Mouse (Mus musculus) kidney, postnatal 4 days (tissue): ENCODE measurements around the gene Pou4f2.

Experiments
- DNase-seq, 2 experiments: peaks; one replicate each; pipeline ENCODE4 v3.0.0; 2021; ENCODE audit warnings: mixed read lengths in 2 of 2

Gene Pou4f2

GRCm38 (mm10) chr8:78436071-78436651 lies at the start of gene Pou4f2:
TSS of gene Pou4f2 (minus strand) at chr8:78436645.
- peak; percentile 43 to 53 for DNase-seq

GRCm38 (mm10) chr8:78477051-78477829 lies 40.8 kb upstream of the Pou4f2 start:
- DNase-seq = peak; percentile 28 to 39

DNA sequence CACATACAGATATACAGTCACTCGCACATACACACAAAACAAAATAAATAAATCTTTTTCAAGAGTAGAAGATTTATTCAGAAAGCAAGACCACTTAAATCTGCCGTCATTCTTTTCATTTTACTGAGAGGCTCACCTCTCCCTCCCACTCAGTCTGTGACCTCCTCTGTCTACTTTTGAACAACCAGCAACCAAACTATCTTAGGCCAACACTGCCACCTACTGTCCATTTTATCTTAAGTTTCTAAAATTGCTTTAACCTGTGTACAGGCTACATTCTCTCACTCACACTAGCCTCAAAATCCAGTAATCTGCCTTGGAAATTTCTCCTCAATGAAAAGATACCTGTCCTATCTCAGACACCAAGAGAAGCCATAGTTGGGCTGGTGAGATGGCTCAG lies 31.4 kb upstream of the Pou4f2 start:
- no peak for DNase-seq

- no peak for DNase-seq
Measured at GRCm38 (mm10) chr8:78463941-78464340, 27.5 kb upstream of the Pou4f2 start.

DNA sequence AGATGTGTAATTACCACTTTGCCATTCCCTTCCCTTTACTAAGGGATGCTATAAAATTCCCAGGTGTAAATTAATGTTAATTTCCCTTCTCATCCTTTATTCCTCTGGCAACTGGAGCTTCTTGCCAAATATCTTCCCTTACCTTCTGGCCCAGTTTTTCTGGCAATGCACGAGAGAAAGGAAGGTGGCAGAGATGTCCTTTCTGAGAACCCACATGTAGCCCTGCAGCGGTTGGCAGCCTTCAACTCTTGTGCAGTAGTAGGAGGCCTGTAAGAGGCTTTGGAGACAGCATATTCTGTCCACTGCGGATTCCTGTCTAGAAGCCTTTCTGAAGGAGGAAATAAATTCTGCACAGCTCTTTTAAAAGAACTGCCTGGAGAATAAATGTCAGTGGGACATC lies 20.0 kb upstream of the Pou4f2 start:
- DNase-seq = no peak

DNA sequence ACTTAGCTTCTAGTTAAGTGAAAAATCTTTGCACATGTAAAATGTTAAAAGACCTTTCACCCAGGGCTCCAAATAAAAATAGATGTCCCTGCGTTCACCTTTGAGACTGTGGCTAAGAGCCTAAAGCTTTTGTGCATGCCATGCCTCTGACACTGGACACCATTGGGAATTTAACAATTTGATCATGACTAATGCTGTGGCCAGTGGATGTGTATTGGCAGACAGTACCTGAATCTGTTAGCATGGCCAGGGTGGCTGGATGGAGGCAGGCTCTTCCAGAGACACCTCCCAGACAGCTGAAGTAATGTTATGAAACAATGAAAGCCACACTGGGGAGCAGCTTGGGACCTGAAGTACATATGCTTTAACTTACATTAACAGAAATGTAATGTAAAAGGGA lies 6.3 kb upstream of the Pou4f2 start:
- DNase-seq = no peak

GRCm38 (mm10) chr8:78438121-78438520 lies 1.7 kb upstream of the Pou4f2 start:
- peak; percentile 85 for DNase-seq

- DNase-seq = no peak
Measured at GRCm38 (mm10) chr8:78437140-78438045, 948 bp upstream of the Pou4f2 start.

GRCm38 (mm10) chr8:78436661-78437060 lies 216 bp upstream of the Pou4f2 start:
- DNase-seq = no peak

DNA sequence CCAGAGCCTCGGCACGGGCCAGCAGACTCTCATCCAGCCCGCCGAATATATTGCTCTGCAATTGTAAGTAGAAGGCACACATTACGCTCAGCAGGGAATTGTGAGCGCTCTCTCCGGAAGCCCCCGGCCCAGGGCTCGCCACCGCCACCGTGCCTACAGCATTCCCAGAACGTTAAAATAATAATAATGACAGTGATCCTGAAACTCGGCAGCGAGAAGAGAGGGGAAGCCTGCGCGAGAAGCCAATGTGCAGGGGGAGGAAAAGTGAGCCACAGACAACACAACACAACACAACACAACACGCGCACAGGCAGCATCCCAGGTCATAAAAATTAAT lies 853 bp downstream of the Pou4f2 start:
- no peak for DNase-seq

DNA sequence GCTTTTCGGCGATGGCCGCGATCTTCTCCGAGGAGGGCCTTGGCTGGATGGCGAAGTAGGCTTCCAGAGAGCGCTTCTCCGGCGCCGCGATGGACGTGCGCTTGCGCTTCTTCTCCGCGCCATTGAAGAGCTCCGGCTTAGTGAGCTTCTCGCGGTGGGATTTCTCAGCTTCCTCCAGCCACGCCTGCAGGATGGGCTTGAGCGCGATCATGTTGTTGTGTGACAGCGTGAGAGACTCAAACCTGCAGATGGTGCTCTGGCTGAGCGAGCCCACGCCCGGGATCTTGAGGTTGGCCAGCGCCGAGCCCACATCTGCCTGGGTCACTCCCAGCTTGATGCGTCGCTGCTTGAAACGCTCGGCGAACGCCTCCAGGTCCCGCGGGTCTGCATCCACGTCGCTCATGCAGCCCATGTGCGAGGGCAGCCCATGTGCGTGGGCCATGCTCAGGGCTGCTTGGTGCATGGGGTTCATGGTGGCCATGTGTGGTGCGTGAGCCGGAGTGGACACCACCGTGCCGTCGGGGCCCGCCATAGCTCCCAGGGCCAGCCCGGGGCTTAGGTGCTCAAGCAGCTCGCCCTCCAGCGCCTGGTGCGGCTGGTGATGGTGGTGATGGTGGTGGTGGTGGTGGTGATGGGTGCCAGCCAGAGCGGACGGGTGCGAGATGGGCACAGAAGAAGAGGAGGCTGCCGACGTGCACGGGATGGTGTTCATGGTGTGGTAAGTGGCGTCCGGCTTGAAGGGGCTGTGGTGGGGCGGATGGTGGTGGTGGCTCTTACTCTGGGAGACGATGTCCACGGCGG lies 1.4 kb downstream of the Pou4f2 start:
- DNase-seq = peak; percentile 13 to 17

- DNase-seq = no peak
Measured at GRCm38 (mm10) chr8:78434340-78434739, 2.1 kb downstream of the Pou4f2 start.

DNA sequence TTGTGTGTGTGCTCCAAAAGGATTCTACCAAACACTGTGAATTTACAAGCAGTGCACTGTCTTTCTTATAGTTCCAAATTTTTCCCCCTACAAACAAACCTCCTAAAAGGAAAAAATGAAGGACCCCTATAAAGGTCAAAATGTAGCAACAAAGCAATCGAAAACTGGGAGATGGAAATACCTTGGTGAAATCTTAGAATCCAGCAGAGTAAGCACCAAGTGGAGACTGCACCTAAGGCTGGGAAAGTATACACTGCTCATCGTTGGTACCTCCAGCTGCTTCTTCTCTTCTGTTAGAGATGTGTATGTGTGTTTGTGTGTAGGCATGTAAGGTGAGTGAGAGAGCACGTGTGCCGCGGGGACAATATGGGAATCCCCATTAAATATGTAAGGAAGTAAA lies 3.1 kb downstream of the Pou4f2 start:
- no peak for DNase-seq

GRCm38 (mm10) chr8:78432451-78432850 lies 4.0 kb downstream of the Pou4f2 start:
- DNase-seq = no peak

DNA sequence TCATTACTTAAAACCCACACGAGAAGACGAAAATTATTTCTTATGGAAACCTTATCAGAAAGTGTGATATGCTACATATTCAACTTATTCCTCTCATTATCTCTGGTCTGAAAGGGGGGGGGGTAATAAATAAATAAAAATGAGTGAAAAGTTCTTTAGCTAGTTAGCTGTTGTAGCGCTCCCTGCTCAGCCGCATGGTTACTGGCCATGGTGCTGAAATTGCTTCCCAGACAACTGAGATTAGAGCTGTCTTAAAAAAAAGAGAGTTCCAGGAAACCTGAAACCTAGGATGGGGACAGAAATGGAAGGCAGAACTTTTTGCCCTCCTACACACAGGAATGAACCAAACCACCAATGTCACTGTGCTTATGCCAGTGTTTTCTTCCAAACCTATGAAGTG lies 5.1 kb downstream of the Pou4f2 start:
- DNase-seq = peak; percentile 87

DNA sequence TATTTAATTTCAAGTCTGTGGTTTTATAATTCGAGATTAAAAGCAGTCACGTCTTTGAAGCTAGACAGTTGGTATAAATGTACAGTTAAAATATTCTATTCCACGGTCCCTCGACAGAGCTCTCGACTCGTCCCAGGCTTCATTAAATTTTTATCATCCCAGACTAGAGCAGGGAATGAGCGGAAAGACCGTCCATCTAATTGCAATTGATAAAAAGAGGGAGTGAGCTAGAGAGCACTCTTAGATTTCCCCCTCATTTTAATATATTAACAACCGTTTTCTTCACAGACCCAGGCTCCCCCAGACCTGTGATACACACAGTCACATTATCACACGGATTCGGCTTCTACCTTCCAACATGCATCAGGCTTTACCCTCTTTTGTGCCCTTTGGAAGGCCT lies 8.3 kb downstream of the Pou4f2 start:
- no peak for DNase-seq

DNA sequence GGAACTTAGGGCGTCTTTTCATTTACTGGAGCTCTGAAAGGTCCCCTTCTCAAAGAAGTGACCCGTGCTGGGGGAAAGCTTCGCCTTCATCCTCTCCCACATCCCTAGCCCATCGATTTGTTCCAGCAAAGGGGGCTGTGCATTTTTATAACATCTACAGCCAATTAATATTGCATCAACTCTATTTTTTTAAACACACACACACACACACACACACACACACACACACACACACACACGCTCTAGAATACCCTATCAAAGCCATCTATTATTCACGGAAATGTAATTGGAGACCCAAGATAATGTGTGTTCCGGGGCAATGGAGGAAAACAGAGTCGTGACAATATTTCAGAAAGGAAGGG lies 8.7 kb downstream of the Pou4f2 start:
- DNase-seq = no peak

DNA sequence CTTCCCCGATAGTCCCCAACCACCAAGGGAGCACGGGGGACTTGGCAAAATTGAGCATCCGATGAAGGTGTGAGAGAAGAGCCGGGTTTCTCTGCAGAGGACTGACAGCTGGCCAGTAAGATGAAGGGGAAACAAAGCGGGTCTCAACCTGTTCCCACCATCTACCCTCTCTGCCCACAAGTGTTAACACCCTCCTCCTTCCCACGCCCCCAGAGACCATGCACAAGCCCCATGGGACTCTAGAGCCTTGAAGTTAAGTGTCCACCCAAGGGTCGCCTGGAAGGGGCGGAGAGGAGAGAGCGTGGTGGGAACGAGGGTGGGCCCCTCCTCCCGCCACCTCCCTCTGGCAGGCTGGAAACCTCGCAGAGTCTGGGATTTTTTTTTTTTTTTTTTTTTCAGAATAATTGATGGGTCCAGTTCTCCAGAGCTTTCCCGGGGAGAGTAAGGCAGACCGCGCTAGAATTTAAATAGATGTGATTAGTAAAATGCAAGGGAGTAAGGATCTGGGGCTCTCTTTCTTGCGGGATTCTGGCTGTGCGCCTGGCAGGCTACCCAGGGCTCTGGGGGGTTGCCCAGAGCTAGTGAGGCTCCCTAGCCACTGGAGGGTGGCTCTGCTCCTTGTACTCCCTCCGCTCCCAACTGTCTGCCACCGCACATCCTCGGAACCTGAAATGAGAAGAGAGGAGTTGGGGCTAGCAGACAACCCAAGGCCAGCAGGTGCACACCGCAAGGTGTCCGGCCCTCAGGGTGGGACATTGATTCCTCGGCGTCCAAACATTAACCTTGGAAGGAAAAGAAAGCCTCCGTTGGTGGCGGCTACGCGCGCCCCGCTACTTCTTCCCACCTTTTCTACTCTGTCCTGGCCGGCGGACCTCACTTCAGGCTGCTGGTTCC lies 9.3 kb downstream of the Pou4f2 start:
- DNase-seq = no peak

DNA sequence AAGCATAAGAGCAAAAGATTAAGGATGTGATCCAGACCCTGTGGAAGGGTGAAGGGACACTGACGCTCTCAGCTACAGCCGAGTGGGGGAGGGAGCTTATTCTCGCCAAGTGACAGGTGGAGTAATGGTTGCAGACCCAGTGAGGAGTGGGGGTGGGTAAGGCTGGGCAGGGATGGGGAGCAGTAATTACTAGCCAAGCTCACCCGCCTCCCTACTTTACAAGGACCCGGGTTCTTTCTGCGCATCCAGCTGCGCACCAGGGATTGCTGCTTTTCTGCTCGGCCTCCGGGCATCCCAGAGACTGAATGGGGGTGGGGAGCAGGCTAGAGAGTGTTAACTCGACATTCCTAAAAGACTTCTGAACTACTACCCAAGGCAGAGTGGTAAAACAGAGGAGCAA lies 10.0 kb downstream of the Pou4f2 start:
- DNase-seq = no peak

- no peak for DNase-seq
Measured at GRCm38 (mm10) chr8:78423937-78424336, 12.5 kb downstream of the Pou4f2 start.

DNA sequence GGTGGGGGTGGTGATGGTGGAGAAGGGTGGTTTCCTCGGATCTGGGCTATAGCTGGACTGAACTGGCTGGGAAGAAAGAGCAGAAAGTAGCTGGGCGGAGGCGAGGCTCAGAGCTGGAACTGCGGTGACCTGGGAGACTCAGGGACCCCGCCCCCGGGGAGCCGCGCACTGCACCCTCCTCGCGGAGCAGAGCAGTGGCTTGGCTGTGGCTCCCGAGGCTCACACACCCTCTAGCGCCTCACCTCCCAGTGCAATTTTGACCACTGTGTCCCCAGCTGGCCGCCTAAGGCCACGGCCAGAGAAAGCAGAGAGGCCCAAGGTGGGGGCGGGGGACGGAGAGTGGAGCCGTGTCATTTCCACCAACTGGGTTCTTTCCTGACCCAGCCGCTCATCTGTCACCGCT lies 16.3 kb downstream of the Pou4f2 start:
- peak; percentile 56 to 60 for DNase-seq

- DNase-seq = no peak
Measured at GRCm38 (mm10) chr8:78419272-78419671, 17.2 kb downstream of the Pou4f2 start.
